Comparison of ENCODE assay signal across 9 mouse cellular contexts in the genomic region with DNA sequence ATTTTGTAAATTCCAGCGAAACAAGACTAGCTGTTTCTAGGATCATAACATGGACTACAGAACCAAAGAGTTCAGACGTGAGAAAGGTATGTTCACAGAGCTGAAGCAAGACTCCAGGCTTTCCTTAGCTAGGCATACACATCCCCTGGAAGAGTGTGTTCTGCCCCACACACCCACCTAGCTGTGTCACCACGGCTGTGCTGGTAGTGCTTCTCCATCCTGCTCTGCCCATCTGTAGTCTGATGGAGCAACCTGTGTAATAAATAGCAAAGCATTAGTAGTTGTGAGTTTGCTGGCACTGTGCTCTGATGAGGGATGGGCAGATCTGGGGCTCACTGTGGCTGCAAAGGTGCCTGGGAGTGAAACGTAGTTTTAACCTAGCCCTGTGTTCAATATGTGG.
"Had no signal": no experiment of that assay in that cellular context is flagged by ENCODE, and none has a peak within 500 bp of the region (broad histone marks: within the 10 kb centered on the region; RNA-seq: fewer than 3 reads in every experiment).

No protein-coding gene starts in this region.

- DNase-seq: kidney, adult 8-10 months; kidney, postnatal 10 days; kidney, postnatal 36 days; liver, embryonic 13.5 days; lung, adult 2 months; midbrain, embryonic 14.5 days; thymus, adult 18-20 months; thymus, postnatal 36 days had no signal

- ATAC-seq: intestine, postnatal 0 days had no signal
